Mouse (Mus musculus) CH12.LX (cell line): ENCODE measurements around the gene Casq2. TPM values are rescaled to one million over a fixed set of nuclear protein-coding genes. Genes with fewer than 3 reads are reported as not detected.

Source experiments
- DNase-seq: peaks from one replicate; pipeline ENCODE4 v3.0.0-alpha.2; 2013; ENCODE audit errors: extremely low read depth
- H3K27ac ChIP-seq: 2 replicates; pipeline ENCODE4 v1.5.1; 2012; ENCODE audit warnings: low read depth, mild to moderate bottlenecking, control low read depth, moderate library complexity; ENCODE audit not compliant: insufficient read depth
- H3K27me3 ChIP-seq: replicated peaks from 2 replicates; pipeline ENCODE3; 2012; ENCODE audit warnings: inconsistent platforms
- H3K36me3 ChIP-seq, 2 experiments: replicated peaks in 1 of 2; 2 replicates each; pipeline versions ENCODE3 to v1.6.1; 2012; ENCODE audit warnings: inconsistent platforms in 1 of 2, low read length in 1 of 2, mild to moderate bottlenecking in 1 of 2, mixed read lengths in 1 of 2, moderate library complexity in 1 of 2; ENCODE audit not compliant: control insufficient read depth in 1 of 2, insufficient read depth in 1 of 2
- H3K4me1 ChIP-seq, 2 experiments: 2 replicates each; pipeline ENCODE4 v1.6.1; 2012; ENCODE audit warnings: inconsistent platforms in 1 of 2, moderate library complexity in 1 of 2; ENCODE audit not compliant: insufficient read depth in 2 of 2, control insufficient read depth in 1 of 2
- H3K4me2 ChIP-seq: 2 replicates; pipeline ENCODE4 v1.6.1; 2012; ENCODE audit warnings: low read depth, mild to moderate bottlenecking, control low read depth; ENCODE audit not compliant: poor library complexity, insufficient read depth, severe bottlenecking
- H3K4me3 ChIP-seq, 3 experiments: fragments of 150-350 bp in 1 of 3; sonication (generic) in 1 of 3; replicated peaks in 1 of 3; 2 replicates each; pipeline versions ENCODE3 to v1.5.1; 2011 to 2012; ENCODE audit warnings: low read depth in 2 of 3, low read length in 2 of 3, mild to moderate bottlenecking in 2 of 3, moderate library complexity in 2 of 3, control low read depth in 1 of 3, improper control_type of control experiment in 1 of 3, inconsistent platforms in 1 of 3, mixed read lengths in 1 of 3; ENCODE audit not compliant: poor library complexity in 1 of 3
- H3K79me2 ChIP-seq: replicated peaks from 2 replicates; pipeline ENCODE4 v1.6.1; 2012; ENCODE audit warnings: mild to moderate bottlenecking, moderate library complexity; ENCODE audit not compliant: control insufficient read depth, poor library complexity, insufficient read depth, severe bottlenecking; ENCODE audit errors: extremely low read depth
- H3K9ac ChIP-seq: 2 replicates; pipeline ENCODE4 v1.6.1; 2012; ENCODE audit warnings: low read depth, mild to moderate bottlenecking, control low read depth, moderate library complexity; ENCODE audit not compliant: insufficient read depth
- H3K9me3 ChIP-seq: replicated peaks from 2 replicates; pipeline ENCODE3; 2012; ENCODE audit warnings: low read length, inconsistent platforms, mixed read lengths
- BHLHE40 ChIP-seq: IDR thresholded peaks from 2 replicates; pipeline ENCODE4 v1.6.1; 2011; ENCODE audit warnings: mild to moderate bottlenecking, low read depth, low read length, improper control_type of control experiment
- CHD2 ChIP-seq: IDR thresholded peaks from 2 replicates; pipeline ENCODE4 v1.6.1; 2011; ENCODE audit warnings: low read length, improper control_type of control experiment
- CTCF ChIP-seq, 2 experiments: IDR thresholded peaks in 1 of 2; conservative IDR thresholded peaks in 1 of 2; 2 replicates each; pipeline ENCODE4 v1.5.1; 2011 to 2012; ENCODE audit warnings: low read depth in 2 of 2, low read length in 2 of 2, improper control_type of control experiment in 1 of 2, inconsistent platforms in 1 of 2, mild to moderate bottlenecking in 1 of 2, moderate library complexity in 1 of 2
- E2F4 ChIP-seq: IDR thresholded peaks from 2 replicates; pipeline ENCODE4 v1.6.1; 2011; ENCODE audit warnings: low read depth, low read length, improper control_type of control experiment; ENCODE audit not compliant: insufficient replicate concordance
- ELF1 ChIP-seq: IDR thresholded peaks from 2 replicates; pipeline ENCODE4 v1.6.1; 2014; ENCODE audit warnings: low read depth, mild to moderate bottlenecking, inconsistent platforms, low read length, improper control_type of control experiment
- EP300 ChIP-seq: IDR thresholded peaks from 2 replicates; pipeline ENCODE4 v1.6.1; 2011; ENCODE audit warnings: low read length, improper control_type of control experiment
- JUND ChIP-seq: conservative IDR thresholded peaks from 2 replicates; pipeline ENCODE4 v1.6.1; 2011; ENCODE audit warnings: low read depth, low read length, improper control_type of control experiment
- MAZ ChIP-seq: IDR thresholded peaks from 2 replicates; pipeline ENCODE4 v1.6.1; 2012; ENCODE audit warnings: low read depth, mild to moderate bottlenecking, inconsistent platforms, low read length, improper control_type of control experiment, moderate library complexity
- MEF2A ChIP-seq: IDR thresholded peaks from 2 replicates; pipeline ENCODE4 v1.6.1; 2014; ENCODE audit warnings: low read depth, mild to moderate bottlenecking, inconsistent platforms, low read length, improper control_type of control experiment, borderline replicate concordance
- MXI1 ChIP-seq: IDR thresholded peaks from 2 replicates; pipeline ENCODE4 v1.6.1; 2011; ENCODE audit warnings: mild to moderate bottlenecking, low read depth, low read length, improper control_type of control experiment
- MYC ChIP-seq: IDR thresholded peaks from 2 replicates; pipeline ENCODE4 v1.6.1; 2011; ENCODE audit warnings: low read depth, mild to moderate bottlenecking, improper control_type of control experiment, low read length
- PAX5 ChIP-seq: IDR thresholded peaks from 2 replicates; pipeline ENCODE4 v1.6.1; 2012; ENCODE audit warnings: low read length, inconsistent platforms, mixed read lengths
- RAD21 ChIP-seq: IDR thresholded peaks from 2 replicates; pipeline ENCODE4 v1.6.1; 2011; ENCODE audit warnings: low read depth, mild to moderate bottlenecking, low read length, improper control_type of control experiment, moderate library complexity
- SMC3 ChIP-seq: IDR thresholded peaks from 2 replicates; pipeline ENCODE4 v1.6.1; 2011; ENCODE audit warnings: low read depth, low read length, improper control_type of control experiment
- TBP ChIP-seq: conservative IDR thresholded peaks from 2 replicates; pipeline ENCODE4 v1.6.1; 2011; ENCODE audit warnings: low read depth, low read length, improper control_type of control experiment
- TCF12 ChIP-seq: IDR thresholded peaks from 2 replicates; pipeline ENCODE4 v1.6.1; 2014; ENCODE audit warnings: low read depth, mild to moderate bottlenecking, inconsistent platforms, low read length, improper control_type of control experiment
- ZC3H11A ChIP-seq: IDR thresholded peaks from 2 replicates; pipeline ENCODE4 v1.6.1; 2012; ENCODE audit warnings: low read depth, mild to moderate bottlenecking, inconsistent platforms, low read length, improper control_type of control experiment
- dilution Hi-C: fragments of 300-500 bp; cut with MboI; formaldehyde crosslinking; loops from 2 replicates; pipeline ENCODE4 v1.14.3; 2020; ENCODE audit warnings: low sequenced_read_pairs; ENCODE audit not compliant: extremely low pct_unique_long_range_greater_than_20kb, extremely low pct_ligation_motif_present
- in situ Hi-C: fragments of 300-500 bp; cut with MboI; formaldehyde crosslinking; loops from 3 replicates; pipeline ENCODE4 v1.14.3; 2019; ENCODE audit warnings: low sequenced_read_pairs, low pct_ligation_motif_present, low pct_unique_long_range_greater_than_20kb, mixed read lengths
- polyA plus RNA-seq: library from polyadenylated mRNA; unstranded; fragments of >175 nt; gene quantifications from 2 replicates; pipeline ENCODE4 v1.2.1, GENCODE M21; 2012; ENCODE audit warnings: low read depth; ENCODE audit not compliant: insufficient read length
- total RNA-seq, 2 experiments: library from RNA; depleted of rRNA; stranded (reverse); fragments of 300-350 nt in 1 of 2; fragments of >200 nt in 1 of 2; gene quantifications; 2 replicates each; pipeline ENCODE4 v1.2.3; 2012 to 2014

The Casq2 gene
- total and polyA plus RNA-seq, 3 experiments = not detected

DNA sequence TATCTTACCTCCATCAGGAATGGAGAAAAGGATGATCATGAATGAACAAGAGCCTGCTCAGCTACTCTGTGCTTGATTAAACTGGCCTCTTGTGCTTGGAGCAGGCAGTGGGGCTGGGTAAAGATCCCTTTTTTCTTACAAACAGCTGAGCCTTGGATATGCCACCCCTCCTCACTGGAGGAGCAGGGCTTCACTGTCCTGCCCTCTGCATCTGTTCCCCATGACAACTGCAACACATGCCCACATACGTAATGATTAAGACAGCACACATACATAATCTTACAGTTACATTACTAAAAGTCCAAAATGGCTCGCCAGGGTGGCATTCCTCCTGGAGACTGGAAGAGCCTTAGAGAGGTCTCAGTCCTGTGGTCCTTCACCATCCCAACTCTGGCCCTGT lies 6.8 kb upstream of the Casq2 start:
- H3K4me2 ChIP-seq = no peak overlapping the region
- H3K4me3 ChIP-seq = no peak overlapping the region
- no peaks in the 10 kb centered on the region for H3K36me3 ChIP-seq
- H3K9ac ChIP-seq = no peak overlapping the region
- H3K27me3 ChIP-seq = no peaks in the 10 kb centered on the region
- DNase-seq = no peak
- in situ Hi-C loops = no loop called here
- peaks cover 3% of the 10 kb centered on the region for H3K9me3 ChIP-seq
- H3K27ac ChIP-seq = no peak overlapping the region
- no peaks in the 10 kb centered on the region for H3K79me2 ChIP-seq
- no peak for TF ChIP-seq MYC
- no peak for TF ChIP-seq MXI1
- TF ChIP-seq BHLHE40 = no peak
- TF ChIP-seq ELF1 = no peak
- no peak for TF ChIP-seq E2F4
- TF ChIP-seq, all 38 proteins: peak for 0
- H3K4me1 ChIP-seq = peaks cover 0 to 6% of the 10 kb centered on the region in 2 experiments; a peak in 1 of 4 replicates
- dilution Hi-C loops = no loop called here

DNA sequence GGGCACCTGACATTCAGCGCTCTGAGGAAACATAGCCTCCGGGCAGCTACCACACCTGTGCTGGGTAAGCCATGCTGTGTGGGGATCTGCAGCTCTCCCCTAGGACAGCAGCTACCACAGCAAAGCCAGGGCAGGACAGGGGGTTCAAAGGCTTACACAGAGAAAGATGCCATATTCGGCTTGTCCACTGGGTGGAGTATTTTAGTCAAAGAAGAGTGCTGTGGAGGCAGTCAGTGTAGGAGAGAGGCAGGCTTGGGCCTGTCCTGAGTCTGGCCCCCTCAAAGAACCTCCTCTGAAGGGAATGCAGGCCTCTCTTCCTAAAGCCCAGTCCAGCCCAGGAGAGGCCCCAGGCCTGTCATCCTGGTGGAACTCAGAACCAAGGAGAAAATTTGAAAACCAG lies 4.4 kb upstream of the Casq2 start:
- Histone ChIP-seq H3K4me2 (no peak overlapping the region), H3K27me3 (no peaks in the 10 kb centered on the region), H3K27ac (no peak overlapping the region), H3K79me2 (no peaks in the 10 kb centered on the region), H3K4me1 (peaks cover 0 to 6% of the 10 kb centered on the region in 2 experiments; a peak in 1 of 4 replicates), H3K9ac (no peak overlapping the region), H3K9me3 (peaks cover 3% of the 10 kb centered on the region), H3K4me3 (no peak overlapping the region), H3K36me3 (no peaks in the 10 kb centered on the region)
- DNase-seq = peak; percentile 65
- TF ChIP-seq CTCF (conservative IDR thresholded peaks at IDR 0.05 in 1 of 2, IDR thresholded peaks at IDR 0.05 in 1 of 2; ENCODE audit: low read depth in 2 of 2, low read length in 2 of 2) = peak; percentile 45 to 74
- no peak for TF ChIP-seq CHD2
- peak; percentile 77 for TF ChIP-seq RAD21
- no peak for TF ChIP-seq BHLHE40
- TF ChIP-seq SMC3 = peak; percentile 64
- no peak for TF ChIP-seq EP300
- TF ChIP-seq MYC = no peak
- TF ChIP-seq MEF2A = no peak
- no peak for TF ChIP-seq TBP
- TF ChIP-seq MAZ = no peak
- no peak for TF ChIP-seq E2F4
- TF ChIP-seq PAX5 = no peak
- no peak for TF ChIP-seq ZC3H11A
- peak; percentile 24; the same call in 1 of the 2 replicates for TF ChIP-seq TCF12
- no peak for TF ChIP-seq JUND
- dilution Hi-C loops = no loop called here
- in situ Hi-C loops = no loop called here
